Comparison of ENCODE assay signal across 1 mouse cellular context in genomic region chr4:148601871-148602270, GRCm38 (mm10).
TF ChIP-seq lines count a peak whose summit lies in the region.

No protein-coding gene starts in this region.

TF ChIP-seq in CH12.LX, 34 proteins besides CTCF, POLR2A, EP300 and RAD21:
- TF ChIP-seq SMC3 (IDR thresholded peaks at IDR 0.05; ENCODE audit: low read depth, low read length) (no peak), ZMIZ1 (IDR thresholded peaks at IDR 0.05; ENCODE audit: low read depth, low read length) (no peak), KAT2A (IDR thresholded peaks at IDR 0.05; ENCODE audit: insufficient replicate concordance, low read length) (no peak), IRF4 (IDR thresholded peaks at IDR 0.05; ENCODE audit: low read depth, low read length) (peak; percentile 74; the same call in 1 of the 2 replicates), GABPA (IDR thresholded peaks at IDR 0.05; ENCODE audit: insufficient replicate concordance, low read depth, low read length) (no peak), SIN3A (IDR thresholded peaks at IDR 0.05; ENCODE audit: low read length) (no peak), CHD2 (IDR thresholded peaks at IDR 0.05; ENCODE audit: low read length) (no peak), MAFK (IDR thresholded peaks at IDR 0.05; ENCODE audit: insufficient replicate concordance, low read length) (no peak), TCF12 (IDR thresholded peaks at IDR 0.05; ENCODE audit: low read depth, low read length) (no peak), ETS1 (conservative IDR thresholded peaks at IDR 0.05; ENCODE audit: low read depth, low read length) (no peak), PAX5 (IDR thresholded peaks at IDR 0.05; ENCODE audit: low read length) (no peak), HCFC1 (IDR thresholded peaks at IDR 0.05; ENCODE audit: low read depth, low read length) (no peak), JUN (IDR thresholded peaks at IDR 0.05; ENCODE audit: insufficient read depth, low read depth, low read length) (peak; percentile 51; the same call in 1 of the 2 replicates), UBTF (IDR thresholded peaks at IDR 0.05; ENCODE audit: low read depth, low read length) (no peak), MAZ (IDR thresholded peaks at IDR 0.05; ENCODE audit: low read depth, low read length) (no peak), ELF1 (IDR thresholded peaks at IDR 0.05; ENCODE audit: low read depth, low read length) (no peak), CHD1 (IDR thresholded peaks at IDR 0.05; ENCODE audit: low read depth, low read length) (no peak), MEF2A (IDR thresholded peaks at IDR 0.05; ENCODE audit: borderline replicate concordance, low read depth, low read length) (0 out of 2 replicates have a peak, but pooled peaks have one; percentile 20), POLR2AphosphoS2 (IDR thresholded peaks at IDR 0.05; ENCODE audit: low read depth, low read length) (no peak), ZKSCAN1 (IDR thresholded peaks at IDR 0.05; ENCODE audit: borderline replicate concordance, low read depth, low read length) (no peak), JUND (conservative IDR thresholded peaks at IDR 0.05; ENCODE audit: low read depth, low read length) (peak; percentile 56; the same call in 1 of the 2 replicates), MXI1 (IDR thresholded peaks at IDR 0.05; ENCODE audit: low read depth, low read length) (no peak)
